Mouse (Mus musculus) CH12.LX (cell line): ENCODE measurements at regions not wholly inside any gene's neighbourhood (a gene's known extent, or its start where the extent isn't known, plus 50 kb on each side); places are given as distances from the start of the nearest gene placed in this dataset.

Experiments used
- DNase-seq: peaks from one replicate; pipeline ENCODE4 v3.0.0-alpha.2; 2013; ENCODE audit errors: extremely low read depth
- H3K27ac ChIP-seq: 2 replicates; pipeline ENCODE4 v1.5.1; 2012; ENCODE audit warnings: low read depth, mild to moderate bottlenecking, control low read depth, moderate library complexity; ENCODE audit not compliant: insufficient read depth
- H3K27me3 ChIP-seq: replicated peaks from 2 replicates; pipeline ENCODE3; 2012; ENCODE audit warnings: inconsistent platforms
- H3K36me3 ChIP-seq, 2 experiments: replicated peaks in 1 of 2; 2 replicates each; pipeline versions ENCODE3 to v1.6.1; 2012; ENCODE audit warnings: inconsistent platforms in 1 of 2, low read length in 1 of 2, mild to moderate bottlenecking in 1 of 2, mixed read lengths in 1 of 2, moderate library complexity in 1 of 2; ENCODE audit not compliant: control insufficient read depth in 1 of 2, insufficient read depth in 1 of 2
- H3K4me1 ChIP-seq, 2 experiments: 2 replicates each; pipeline ENCODE4 v1.6.1; 2012; ENCODE audit warnings: inconsistent platforms in 1 of 2, moderate library complexity in 1 of 2; ENCODE audit not compliant: insufficient read depth in 2 of 2, control insufficient read depth in 1 of 2
- H3K4me2 ChIP-seq: 2 replicates; pipeline ENCODE4 v1.6.1; 2012; ENCODE audit warnings: low read depth, mild to moderate bottlenecking, control low read depth; ENCODE audit not compliant: poor library complexity, insufficient read depth, severe bottlenecking
- H3K4me3 ChIP-seq, 3 experiments: fragments of 150-350 bp in 1 of 3; sonication (generic) in 1 of 3; replicated peaks in 1 of 3; 2 replicates each; pipeline versions ENCODE3 to v1.5.1; 2011 to 2012; ENCODE audit warnings: low read depth in 2 of 3, low read length in 2 of 3, mild to moderate bottlenecking in 2 of 3, moderate library complexity in 2 of 3, control low read depth in 1 of 3, improper control_type of control experiment in 1 of 3, inconsistent platforms in 1 of 3, mixed read lengths in 1 of 3; ENCODE audit not compliant: poor library complexity in 1 of 3
- H3K79me2 ChIP-seq: replicated peaks from 2 replicates; pipeline ENCODE4 v1.6.1; 2012; ENCODE audit warnings: mild to moderate bottlenecking, moderate library complexity; ENCODE audit not compliant: control insufficient read depth, poor library complexity, insufficient read depth, severe bottlenecking; ENCODE audit errors: extremely low read depth
- H3K9ac ChIP-seq: 2 replicates; pipeline ENCODE4 v1.6.1; 2012; ENCODE audit warnings: low read depth, mild to moderate bottlenecking, control low read depth, moderate library complexity; ENCODE audit not compliant: insufficient read depth
- H3K9me3 ChIP-seq: replicated peaks from 2 replicates; pipeline ENCODE3; 2012; ENCODE audit warnings: low read length, inconsistent platforms, mixed read lengths
- BHLHE40 ChIP-seq: IDR thresholded peaks from 2 replicates; pipeline ENCODE4 v1.6.1; 2011; ENCODE audit warnings: mild to moderate bottlenecking, low read depth, low read length, improper control_type of control experiment
- CHD1 ChIP-seq: IDR thresholded peaks from 2 replicates; pipeline ENCODE4 v1.6.1; 2012; ENCODE audit warnings: low read depth, low read length, improper control_type of control experiment, inconsistent platforms
- CHD2 ChIP-seq: IDR thresholded peaks from 2 replicates; pipeline ENCODE4 v1.6.1; 2011; ENCODE audit warnings: low read length, improper control_type of control experiment
- E2F4 ChIP-seq: IDR thresholded peaks from 2 replicates; pipeline ENCODE4 v1.6.1; 2011; ENCODE audit warnings: low read depth, low read length, improper control_type of control experiment; ENCODE audit not compliant: insufficient replicate concordance
- ELF1 ChIP-seq: IDR thresholded peaks from 2 replicates; pipeline ENCODE4 v1.6.1; 2014; ENCODE audit warnings: low read depth, mild to moderate bottlenecking, inconsistent platforms, low read length, improper control_type of control experiment
- EP300 ChIP-seq: IDR thresholded peaks from 2 replicates; pipeline ENCODE4 v1.6.1; 2011; ENCODE audit warnings: low read length, improper control_type of control experiment
- JUN ChIP-seq: IDR thresholded peaks from 2 replicates; pipeline ENCODE4 v1.6.1; 2011; ENCODE audit warnings: low read depth, mild to moderate bottlenecking, low read length, improper control_type of control experiment, moderate library complexity; ENCODE audit not compliant: insufficient read depth
- KAT2A ChIP-seq: IDR thresholded peaks from 2 replicates; pipeline ENCODE4 v1.6.1; 2012; ENCODE audit warnings: low read length, improper control_type of control experiment, inconsistent platforms; ENCODE audit not compliant: insufficient replicate concordance
- MAFK ChIP-seq: IDR thresholded peaks from 2 replicates; pipeline ENCODE4 v1.6.1; 2011; ENCODE audit warnings: low read length, improper control_type of control experiment; ENCODE audit not compliant: insufficient replicate concordance
- MAX ChIP-seq: IDR thresholded peaks from 2 replicates; pipeline ENCODE4 v1.6.1; 2011; ENCODE audit warnings: low read length, improper control_type of control experiment
- MAZ ChIP-seq: IDR thresholded peaks from 2 replicates; pipeline ENCODE4 v1.6.1; 2012; ENCODE audit warnings: low read depth, mild to moderate bottlenecking, inconsistent platforms, low read length, improper control_type of control experiment, moderate library complexity
- NRF1 ChIP-seq: IDR thresholded peaks from 2 replicates; pipeline ENCODE4 v1.6.1; 2014; ENCODE audit warnings: low read depth, mild to moderate bottlenecking, inconsistent platforms, low read length, improper control_type of control experiment, moderate library complexity
- POLR2A ChIP-seq: IDR thresholded peaks from 2 replicates; pipeline ENCODE4 v1.6.1; 2011; ENCODE audit warnings: low read depth, mild to moderate bottlenecking, improper control_type of control experiment, low read length
- POLR2AphosphoS2 ChIP-seq: IDR thresholded peaks from 2 replicates; pipeline ENCODE4 v1.6.1; 2011; ENCODE audit warnings: low read depth, low read length, improper control_type of control experiment
- RAD21 ChIP-seq: IDR thresholded peaks from 2 replicates; pipeline ENCODE4 v1.6.1; 2011; ENCODE audit warnings: low read depth, mild to moderate bottlenecking, low read length, improper control_type of control experiment, moderate library complexity
- RCOR1 ChIP-seq: conservative IDR thresholded peaks from 2 replicates; pipeline ENCODE4 v1.6.1; 2012; ENCODE audit warnings: low read depth, mild to moderate bottlenecking, inconsistent platforms, low read length, improper control_type of control experiment
- SMC3 ChIP-seq: IDR thresholded peaks from 2 replicates; pipeline ENCODE4 v1.6.1; 2011; ENCODE audit warnings: low read depth, low read length, improper control_type of control experiment
- USF2 ChIP-seq: conservative IDR thresholded peaks from 2 replicates; pipeline ENCODE4 v1.6.1; 2011; ENCODE audit warnings: low read depth, low read length, improper control_type of control experiment
- ZKSCAN1 ChIP-seq: IDR thresholded peaks from 2 replicates; pipeline ENCODE4 v1.6.1; 2012; ENCODE audit warnings: low read depth, inconsistent platforms, low read length, improper control_type of control experiment, borderline replicate concordance
- ZNF384 ChIP-seq: IDR thresholded peaks from 2 replicates; pipeline ENCODE4 v1.6.1; 2012; ENCODE audit warnings: low read depth, low read length, improper control_type of control experiment, inconsistent platforms
- dilution Hi-C: fragments of 300-500 bp; cut with MboI; formaldehyde crosslinking; loops from 2 replicates; pipeline ENCODE4 v1.14.3; 2020; ENCODE audit warnings: low sequenced_read_pairs; ENCODE audit not compliant: extremely low pct_unique_long_range_greater_than_20kb, extremely low pct_ligation_motif_present
- in situ Hi-C: fragments of 300-500 bp; cut with MboI; formaldehyde crosslinking; loops from 3 replicates; pipeline ENCODE4 v1.14.3; 2019; ENCODE audit warnings: low sequenced_read_pairs, low pct_ligation_motif_present, low pct_unique_long_range_greater_than_20kb, mixed read lengths

DNA sequence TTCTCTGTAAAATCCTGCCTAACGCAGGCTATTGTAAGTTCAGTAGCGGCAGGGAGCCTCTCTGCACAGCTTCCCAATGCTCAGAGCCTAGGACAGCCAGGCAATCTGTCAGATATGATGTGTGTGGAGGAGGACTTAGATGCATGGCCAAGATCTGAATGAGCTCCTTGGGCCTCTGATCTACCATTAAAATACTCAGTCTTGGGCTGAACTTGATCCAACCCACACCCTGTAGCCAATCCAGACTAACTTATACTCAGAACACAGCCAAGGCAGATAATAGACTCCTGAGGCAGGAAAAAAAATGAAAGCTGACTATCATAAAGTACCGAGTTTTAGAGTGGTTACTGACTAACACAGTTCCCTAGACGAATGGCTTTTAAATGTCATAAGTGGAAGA, 165.4 kb upstream of the Zfp618 start:
- Histone ChIP-seq H3K9ac (no peak overlapping the region), H3K27ac (no peak overlapping the region), H3K4me3 (no peak overlapping the region), H3K36me3 (no peaks in the 10 kb centered on the region), H3K79me2 (no peaks in the 10 kb centered on the region), H3K4me1 (no peaks in the 10 kb centered on the region), H3K9me3 (no peaks in the 10 kb centered on the region), H3K4me2 (no peak overlapping the region), H3K27me3 (peaks cover 46% of the 10 kb centered on the region)
- in situ Hi-C loops (loop anchor here (25.0 kb wide), 1 partner anchor 312 kb away; no protein-coding TSS in a partner anchor), dilution Hi-C loops (no loop called here)
- TF ChIP-seq MAZ (no peak), EP300 (no peak), ELF1 (no peak), CHD1 (no peak), NRF1 (no peak), SMC3 (no peak), MAX (no peak), ZNF384 (no peak), USF2 (no peak), RAD21 (no peak), POLR2AphosphoS2 (no peak), MAFK (no peak), KAT2A (no peak), RCOR1 (no peak), ZKSCAN1 (no peak), BHLHE40 (no peak), E2F4 (no peak), JUN (no peak)
- DNase-seq: no peak

DNA sequence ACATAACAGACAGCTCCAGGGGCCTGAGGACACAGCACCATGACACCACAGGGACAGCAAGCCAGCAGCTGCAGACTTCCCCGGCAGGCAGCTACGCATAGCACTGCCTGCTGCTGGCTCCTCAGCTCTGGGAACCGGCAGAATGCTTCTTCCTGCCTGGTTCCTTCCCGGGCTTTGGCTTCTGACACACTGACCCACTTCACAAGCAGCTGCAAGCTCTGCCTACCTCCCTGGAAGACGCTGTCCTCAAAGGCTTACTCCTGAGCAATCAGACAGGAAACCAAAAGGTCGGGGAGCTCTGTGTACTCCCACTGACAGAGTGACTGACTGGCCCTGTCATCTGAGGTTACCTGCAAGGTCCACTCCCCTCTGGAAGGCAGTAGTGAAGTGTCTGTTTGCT, 159.5 kb upstream of the Zfp618 start:
- H3K4me1 ChIP-seq: no peaks in the 10 kb centered on the region
- H3K4me3 ChIP-seq: no peak overlapping the region
- no peak overlapping the region for H3K27ac ChIP-seq
- in situ Hi-C loops: no loop called here
- H3K4me2 ChIP-seq: no peak overlapping the region
- H3K36me3 ChIP-seq: no peaks in the 10 kb centered on the region
- H3K27me3 ChIP-seq: peaks cover 45% of the 10 kb centered on the region
- DNase-seq: no peak
- no peak overlapping the region for H3K9ac ChIP-seq
- peaks cover 8% of the 10 kb centered on the region for H3K9me3 ChIP-seq
- no peak for TF ChIP-seq RAD21
- TF ChIP-seq USF2: no peak
- TF ChIP-seq CHD2: no peak
- no peak for TF ChIP-seq BHLHE40
- no peak for TF ChIP-seq CHD1
- TF ChIP-seq EP300: no peak
- no peak for TF ChIP-seq MAZ
- no peak for TF ChIP-seq POLR2A
- dilution Hi-C loops: no loop called here
- H3K79me2 ChIP-seq: no peaks in the 10 kb centered on the region
